Comparison of ENCODE assay signal across 27 mouse cellular contexts in the genomic region with DNA sequence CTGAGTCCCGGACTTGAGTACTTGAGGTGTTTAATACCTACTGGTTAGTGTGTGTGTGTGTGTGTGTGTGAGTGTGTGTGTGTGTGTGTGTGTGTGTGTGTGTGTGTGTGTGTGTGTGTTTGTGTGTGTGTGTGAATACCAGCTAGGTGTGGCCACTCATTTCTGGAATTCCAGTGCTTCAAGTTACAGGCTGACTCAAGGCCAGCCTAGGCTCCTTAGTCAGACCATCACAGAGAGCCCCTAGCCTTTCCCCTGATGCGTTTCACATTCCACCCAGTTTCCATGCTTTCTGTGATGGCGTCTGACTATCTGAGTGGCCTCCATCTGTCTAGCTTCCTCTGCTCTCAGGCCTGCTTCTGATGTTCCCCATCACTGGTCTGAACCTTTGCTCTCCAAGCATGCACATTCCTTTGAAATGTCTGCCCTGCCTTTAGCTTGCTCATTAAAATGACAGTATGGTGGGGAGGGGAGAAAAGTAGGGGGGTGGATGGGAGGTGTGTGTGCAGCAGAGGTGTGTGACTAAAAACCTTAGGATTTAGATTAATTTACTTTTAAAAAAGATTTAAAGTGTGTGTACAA. TPM values are rescaled to one million over a fixed set of nuclear protein-coding genes. Genes with fewer than 3 reads are reported as not detected.
DNase-seq lines count a peak whose midpoint lies in the region; ATAC-seq and TF ChIP-seq lines count a peak whose summit lies in the region.
"Had no signal": no experiment of that assay in that cellular context is flagged by ENCODE, and none has a peak within 500 bp of the region (broad histone marks: within the 10 kb centered on the region; RNA-seq: fewer than 3 reads in every experiment).

No protein-coding gene starts in this region.

- no peak for TF ChIP-seq CTCF in lung, postnatal 0 days (IDR thresholded peaks at IDR 0.05)
- no peak for TF ChIP-seq CTCF in hindbrain, postnatal 0 days (IDR thresholded peaks at IDR 0.05; ENCODE audit: low read depth)

- no peak overlapping the region for H3K9ac ChIP-seq in lung, postnatal 0 days (replicated peaks; ENCODE audit: low read depth)
- H3K9ac ChIP-seq in hindbrain, postnatal 0 days (replicated peaks; ENCODE audit: low read length), result no peak overlapping the region
- H3K9ac ChIP-seq: forebrain, embryonic 13.5 days; heart, embryonic 12.5 days; hindbrain, embryonic 12.5 days; limb, embryonic 12.5 days; liver, embryonic 13.5 days; midbrain, embryonic 15.5 days; neural tube, embryonic 15.5 days had no signal

- ATAC-seq in lung, postnatal 0 days, result no peak
- no peak for ATAC-seq in hindbrain, postnatal 0 days
- ATAC-seq: forebrain, embryonic 13.5 days; midbrain, embryonic 15.5 days had no signal

- DNase-seq in lung, postnatal 36 days, result peak; percentile 27
- no peak for DNase-seq in lung, postnatal 0 days (ENCODE audit: low spot score)
- peak; percentile 94 for DNase-seq in ES-CJ7 (ENCODE audit: low read depth, low spot score)
- DNase-seq in kidney, adult 9 months, result peak; percentile 60
- peak; percentile 25 to 53 for DNase-seq in kidney, postnatal 25 days
- DNase-seq in hindbrain, postnatal 0 days (ENCODE audit: low spot score), result no peak
- no peak for DNase-seq in frontal cortex, postnatal 36 days (ENCODE audit: low spot score in 2 of 2)
- DNase-seq in natural killer cell, adult 2 months (ENCODE audit: low spot score in 2 of 2), result no peak
- DNase-seq: adrenal gland, adult 8-10 months; B cell, adult 2 months; cerebellum, adult 8-10 months; gastrocnemius, postnatal 14 days; heart, adult 18-20 months; heart, postnatal 14 days; liver, embryonic 13.5 days; lung, adult 2 months; right cerebral cortex, adult 18-20 months; right cerebral cortex, postnatal 4 days; thymus, postnatal 36 days had no signal

- no peak overlapping the region for H3K4me3 ChIP-seq in lung, postnatal 0 days (ENCODE audit: low read depth, low read length)
- no peak overlapping the region for H3K4me3 ChIP-seq in hindbrain, postnatal 0 days (ENCODE audit: low read length)
- H3K4me3 ChIP-seq: forebrain, embryonic 13.5 days; heart, embryonic 12.5 days; hindbrain, embryonic 12.5 days; limb, embryonic 12.5 days; liver, embryonic 13.5 days; megakaryocyte, embryonic 14.5 days; midbrain, embryonic 15.5 days; neural tube, embryonic 15.5 days had no signal

- no peak for TF ChIP-seq EP300 in lung, postnatal 0 days (IDR thresholded peaks at IDR 0.05)

- no peaks in the 10 kb centered on the region for H3K9me3 ChIP-seq in lung, postnatal 0 days (ENCODE audit: low read length)
- H3K9me3 ChIP-seq in hindbrain, postnatal 0 days (ENCODE audit: low read length), result no peaks in the 10 kb centered on the region
- H3K9me3 ChIP-seq: forebrain, embryonic 13.5 days; heart, embryonic 12.5 days; hindbrain, embryonic 12.5 days; limb, embryonic 12.5 days; liver, embryonic 13.5 days; megakaryocyte, embryonic 14.5 days; midbrain, embryonic 15.5 days; neural tube, embryonic 15.5 days had no signal

- H3K36me3 ChIP-seq in lung, postnatal 0 days (ENCODE audit: insufficient read depth, low read length), result no peaks in the 10 kb centered on the region
- H3K36me3 ChIP-seq in hindbrain, postnatal 0 days (ENCODE audit: insufficient read depth, low read length), result no peaks in the 10 kb centered on the region; the same call in 1 of the 2 replicates
- H3K36me3 ChIP-seq: midbrain, embryonic 15.5 days had no signal

- peaks cover 4% of the 10 kb centered on the region; the same call in 1 of the 2 replicates for H3K4me1 ChIP-seq in lung, postnatal 0 days (ENCODE audit: insufficient read depth, low read depth, low read length)
- peaks cover 10% of the 10 kb centered on the region; the same call in 1 of the 2 replicates for H3K4me1 ChIP-seq in hindbrain, postnatal 0 days (ENCODE audit: insufficient read depth, low read length)

- H3K4me2 ChIP-seq in lung, postnatal 0 days (replicated peaks; ENCODE audit: low read depth, low read length), result no peak overlapping the region
- H3K4me2 ChIP-seq in hindbrain, postnatal 0 days (ENCODE audit: low read depth, low read length), result no peak overlapping the region
- H3K4me2 ChIP-seq: forebrain, embryonic 13.5 days; heart, embryonic 12.5 days; hindbrain, embryonic 12.5 days; limb, embryonic 12.5 days; liver, embryonic 13.5 days; midbrain, embryonic 15.5 days; neural tube, embryonic 15.5 days had no signal

- 72% methylated on average over 3 of the region's 3 CpGs for WGBS in lung, postnatal 0 days
- WGBS in hindbrain, postnatal 0 days, result 78% methylated on average over 3 of the region's 3 CpGs

- no peak overlapping the region for H3K27ac ChIP-seq in lung, postnatal 0 days (ENCODE audit: low read length)
- H3K27ac ChIP-seq in hindbrain, postnatal 0 days, result no peak overlapping the region
- H3K27ac ChIP-seq: forebrain, embryonic 13.5 days; hindbrain, embryonic 12.5 days; limb, embryonic 12.5 days; liver, embryonic 13.5 days; midbrain, embryonic 15.5 days; neural tube, embryonic 15.5 days had no signal

- no peaks in the 10 kb centered on the region for H3K27me3 ChIP-seq in lung, postnatal 0 days (replicated peaks; ENCODE audit: insufficient read depth, low read length)
- no peaks in the 10 kb centered on the region for H3K27me3 ChIP-seq in hindbrain, postnatal 0 days (ENCODE audit: insufficient read depth, low read length)
- H3K27me3 ChIP-seq: CH12.LX; forebrain, embryonic 13.5 days; heart, embryonic 12.5 days; hindbrain, embryonic 12.5 days; limb, embryonic 12.5 days; liver, embryonic 13.5 days; megakaryocyte, embryonic 14.5 days; midbrain, embryonic 15.5 days; neural tube, embryonic 15.5 days had no signal

RNA-seq across cellular contexts. Expression of gene Pcbp1, which starts 6.3 kb away (rescaled TPM):
- 317 and 353 TPM in 2 replicates for polyA plus RNA-seq in lung, postnatal 0 days (2015; fragmentation: Nextera tagmentation; extraction: Ambion mirVana)
- total RNA-seq in hindbrain, postnatal 0 days (2014; rRNA removed), result 61.7 and 71.3 TPM in 2 replicates
- polyA plus RNA-seq in hindbrain, postnatal 0 days (2015; fragmentation: Nextera tagmentation; extraction: Ambion mirVana), result 300 and 303 TPM in 2 replicates

Comparison
In these comparisons a context has a peak if more than half of its experiments do, and no peak if none do; other contexts are left out.
1. DNase-seq: peak in lung, postnatal 36 days (single experiment), ES-CJ7 (single experiment), kidney, adult 9 months (single experiment) and kidney, postnatal 25 days (2 of 2); none in lung, postnatal 0 days (single experiment), hindbrain, postnatal 0 days (single experiment), frontal cortex, postnatal 36 days (0 of 2) and natural killer cell, adult 2 months (0 of 2).